Mouse (Mus musculus) E14TG2a.4 (cell line): Measurements from ENCODE around the gene Dtx3.

ENCODE experiments used
- CTCF ChIP-seq: conservative IDR thresholded peaks from 2 replicates; pipeline ENCODE4 v1.5.1; 2014; ENCODE audit warnings: low read length
- POU5F1 ChIP-seq: IDR thresholded peaks from 2 replicates; pipeline ENCODE4 v1.6.1; 2014; ENCODE audit warnings: low read length, borderline replicate concordance

DNA sequence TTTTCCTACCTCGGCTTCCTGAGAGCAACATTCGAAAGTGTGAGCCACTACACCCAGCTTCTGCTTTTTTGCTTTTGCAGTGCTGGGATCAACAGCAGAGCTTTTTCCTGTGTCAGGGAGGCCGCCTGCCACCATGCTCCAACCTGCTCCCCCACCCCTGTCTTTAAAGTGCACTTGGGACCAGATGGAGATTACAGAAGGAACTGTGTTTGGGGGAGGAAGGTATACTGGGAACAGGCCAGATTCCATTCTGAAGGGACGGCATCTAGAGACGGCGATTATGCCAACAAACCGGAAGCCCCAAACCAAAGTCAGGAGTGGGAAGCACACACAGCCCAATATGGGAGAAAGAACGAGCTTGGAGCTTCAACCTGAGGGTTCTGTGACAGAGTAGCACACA lies 31.6 kb upstream of the Dtx3 start:
- TF ChIP-seq CTCF (no peak), POU5F1 (no peak)
